Mouse (Mus musculus) MEL (cell line): ENCODE measurements around the gene Gm12169.

Experiments
- CHD1 ChIP-seq: IDR thresholded peaks from 2 replicates; pipeline ENCODE4 v1.6.1; 2012; ENCODE audit warnings: low read depth, mild to moderate bottlenecking, inconsistent platforms, low read length, improper control_type of control experiment
- CTCF ChIP-seq, 3 experiments: IDR thresholded peaks in 2 of 3; conservative IDR thresholded peaks in 1 of 3; 2 replicates each; pipeline ENCODE4 v1.5.1; 2011 to 2012; ENCODE audit warnings: low read length in 3 of 3, low read depth in 2 of 3, mild to moderate bottlenecking in 2 of 3, improper control_type of control experiment in 1 of 3, inconsistent platforms in 1 of 3, mixed read lengths in 1 of 3, moderate library complexity in 1 of 3; ENCODE audit not compliant: control insufficient read depth in 1 of 3, insufficient read depth in 1 of 3, poor library complexity in 1 of 3, severe bottlenecking in 1 of 3
- ELF1 ChIP-seq: IDR thresholded peaks from 2 replicates; pipeline ENCODE4 v1.6.1; 2014; ENCODE audit warnings: low read depth, mild to moderate bottlenecking, inconsistent platforms, low read length, improper control_type of control experiment, moderate library complexity
- ETS1 ChIP-seq: IDR thresholded peaks from 2 replicates; pipeline ENCODE4 v1.6.1; 2012; ENCODE audit warnings: low read depth, mild to moderate bottlenecking, inconsistent platforms, low read length, improper control_type of control experiment, moderate library complexity
- GABPA ChIP-seq: IDR thresholded peaks from 2 replicates; pipeline ENCODE4 v1.6.1; 2012; ENCODE audit warnings: low read depth, mild to moderate bottlenecking, inconsistent platforms, low read length, improper control_type of control experiment, moderate library complexity
- HCFC1 ChIP-seq: IDR thresholded peaks from 2 replicates; pipeline ENCODE4 v1.6.1; 2012; ENCODE audit warnings: low read depth, mild to moderate bottlenecking, inconsistent platforms, low read length, improper control_type of control experiment, moderate library complexity
- MAX ChIP-seq: IDR thresholded peaks from 2 replicates; pipeline ENCODE4 v1.6.1; 2011; ENCODE audit warnings: low read length, improper control_type of control experiment
- MYC ChIP-seq: IDR thresholded peaks from 2 replicates; pipeline ENCODE4 v1.6.1; 2011; ENCODE audit warnings: low read depth, mild to moderate bottlenecking, low read length, improper control_type of control experiment, moderate library complexity
- NRF1 ChIP-seq: IDR thresholded peaks from 2 replicates; pipeline ENCODE4 v1.6.1; 2014; ENCODE audit warnings: low read depth, mild to moderate bottlenecking, inconsistent platforms, low read length, improper control_type of control experiment, moderate library complexity; ENCODE audit not compliant: poor library complexity, insufficient read depth, severe bottlenecking
- POLR2A ChIP-seq, 2 experiments: IDR thresholded peaks; 2 replicates each; pipeline ENCODE4 v1.6.1; 2011 to 2012; ENCODE audit warnings: low read length in 2 of 2, mild to moderate bottlenecking in 2 of 2, control low read depth in 1 of 2, improper control_type of control experiment in 1 of 2, low read depth in 1 of 2, moderate library complexity in 1 of 2; ENCODE audit not compliant: control insufficient read depth in 1 of 2, insufficient read depth in 1 of 2, poor library complexity in 1 of 2
- SMC3 ChIP-seq: IDR thresholded peaks from 2 replicates; pipeline ENCODE4 v1.6.1; 2011; ENCODE audit warnings: low read depth, low read length, improper control_type of control experiment
- USF2 ChIP-seq, 2 experiments: IDR thresholded peaks; 2 replicates each; pipeline ENCODE4 v1.6.1; 2011 to 2012; ENCODE audit warnings: improper control_type of control experiment in 2 of 2, low read length in 2 of 2, borderline replicate concordance in 1 of 2, inconsistent platforms in 1 of 2, low read depth in 1 of 2, mild to moderate bottlenecking in 1 of 2; ENCODE audit not compliant: insufficient read depth in 1 of 2
- ZKSCAN1 ChIP-seq: IDR thresholded peaks from 2 replicates; pipeline ENCODE4 v1.6.1; 2012; ENCODE audit warnings: low read depth, mild to moderate bottlenecking, inconsistent platforms, low read length, improper control_type of control experiment, moderate library complexity
- ZNF384 ChIP-seq: IDR thresholded peaks from 2 replicates; pipeline ENCODE4 v1.6.1; 2012; ENCODE audit warnings: low read depth, mild to moderate bottlenecking, inconsistent platforms, low read length, improper control_type of control experiment

DNA sequence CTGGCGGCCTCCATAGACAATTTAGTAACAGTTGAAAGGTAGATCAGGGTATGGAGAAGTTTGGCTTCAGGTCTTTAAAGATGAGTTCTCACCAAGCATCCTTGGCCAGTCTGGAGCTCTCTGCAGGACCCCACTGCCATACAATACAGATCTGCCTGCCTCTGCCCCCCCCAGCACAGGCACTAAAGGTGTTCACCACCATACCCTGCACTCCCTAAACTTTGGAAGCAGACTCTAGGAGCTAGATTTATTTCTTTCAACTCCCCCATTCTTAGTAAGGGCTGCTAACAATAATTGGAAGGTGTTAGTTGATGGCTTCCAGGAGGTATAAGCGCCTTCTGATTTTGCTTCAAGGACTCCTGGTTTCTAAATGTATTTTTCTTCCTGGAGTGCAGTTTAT is 19.5 kb downstream of the Gm12169 start:
- TF ChIP-seq ZKSCAN1 (no peak), POLR2A (IDR thresholded peaks at IDR 0.05; ENCODE audit: control insufficient read depth in 1 of 2, insufficient read depth in 1 of 2, low read depth in 1 of 2, low read length in 2 of 2, poor library complexity in 1 of 2) (no peak), ZNF384 (no peak), CTCF (IDR thresholded peaks at IDR 0.05 in 2 of 3, conservative IDR thresholded peaks at IDR 0.05 in 1 of 3; ENCODE audit: control insufficient read depth in 1 of 3, insufficient read depth in 1 of 3, low read depth in 2 of 3, low read length in 3 of 3, poor library complexity in 1 of 3, severe bottlenecking in 1 of 3) (no peak), NRF1 (no peak), ETS1 (no peak), MAX (no peak), SMC3 (no peak), HCFC1 (no peak), USF2 (IDR thresholded peaks at IDR 0.05; ENCODE audit: borderline replicate concordance in 1 of 2, insufficient read depth in 1 of 2, low read depth in 1 of 2, low read length in 2 of 2) (no peak), GABPA (no peak), MYC (no peak), ELF1 (no peak), CHD1 (no peak)
